Mouse (Mus musculus): ENCODE measurements around the gene Zfp239. TPM values are rescaled to one million over a fixed set of nuclear protein-coding genes. Genes with fewer than 3 reads are reported as not detected.

Gene Zfp239
- polyA plus RNA-seq, 1 experiment from 2014 or later, result 9.0 TPM

DNA sequence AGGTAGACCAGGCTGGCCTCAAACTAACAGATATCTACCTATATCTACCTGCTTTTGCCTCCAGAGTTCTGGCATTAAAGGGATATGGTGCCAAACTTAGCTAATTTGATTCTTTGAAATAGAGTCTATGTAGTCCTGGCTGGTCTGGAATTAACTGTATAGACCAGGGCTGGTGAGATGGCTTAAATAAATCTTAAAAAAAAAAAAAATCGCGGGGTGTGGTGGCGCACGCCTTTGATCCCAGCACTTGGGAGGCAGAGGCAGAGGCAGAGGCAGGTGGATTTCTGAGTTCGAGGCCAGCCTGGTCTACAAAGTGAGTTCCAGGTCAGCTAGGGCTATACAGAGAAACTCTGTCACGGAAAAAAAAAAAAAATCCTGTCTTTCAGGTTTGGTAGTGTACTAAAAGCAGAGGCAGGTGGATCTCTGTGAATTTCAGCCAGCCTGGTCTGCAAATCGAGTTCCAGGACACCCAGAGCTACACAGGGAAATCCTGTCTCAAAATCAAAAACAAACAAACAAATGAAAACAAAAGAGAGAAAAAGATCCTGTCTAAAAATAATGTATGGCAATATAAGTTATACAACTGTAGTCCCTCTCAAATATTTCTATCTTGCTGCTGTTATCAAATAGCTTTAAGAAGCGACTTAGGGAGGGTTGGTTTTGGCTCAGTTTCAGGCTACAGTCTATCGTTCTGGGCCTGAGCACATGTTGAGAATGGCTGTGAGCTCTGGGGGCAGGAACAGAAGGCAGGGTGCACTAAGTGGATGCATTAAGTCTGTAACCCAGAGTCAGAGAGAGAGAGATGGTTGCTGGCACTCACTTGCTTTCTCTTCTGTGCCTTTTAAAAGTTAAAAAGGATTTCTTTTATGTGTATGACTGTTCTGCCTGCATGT, 39.9 kb downstream of the Zfp239 start:
- TF ChIP-seq CTCF (IDR thresholded peaks at IDR 0.05; ENCODE audit: low read depth), result no peak
- H3K4me1 ChIP-seq (replicated peaks; ENCODE audit: insufficient read depth, low read length), result peaks cover 8% of the 10 kb centered on the region; the same call in 1 of the 2 replicates
- H3K4me2 ChIP-seq (ENCODE audit: low read length), result no peak overlapping the region
- WGBS, result 69% methylated on average over 9 of the region's 9 CpGs
- no peak overlapping the region for H3K27ac ChIP-seq
- no peaks in the 10 kb centered on the region for H3K27me3 ChIP-seq (ENCODE audit: insufficient read depth, low read length)
- no peak overlapping the region for H3K9ac ChIP-seq (ENCODE audit: low read depth, low read length)
- no peaks in the 10 kb centered on the region for H3K9me3 ChIP-seq (replicated peaks; ENCODE audit: low read length)
- no peak overlapping the region for H3K4me3 ChIP-seq (replicated peaks; ENCODE audit: low read depth, low read length)
- no peaks in the 10 kb centered on the region for H3K36me3 ChIP-seq (ENCODE audit: insufficient read depth, low read length)
- ATAC-seq (replicated peaks; ENCODE audit: low FRiP score, low read depth), result no peak
- DNase-seq (ENCODE audit: low spot score), result no peak

DNA sequence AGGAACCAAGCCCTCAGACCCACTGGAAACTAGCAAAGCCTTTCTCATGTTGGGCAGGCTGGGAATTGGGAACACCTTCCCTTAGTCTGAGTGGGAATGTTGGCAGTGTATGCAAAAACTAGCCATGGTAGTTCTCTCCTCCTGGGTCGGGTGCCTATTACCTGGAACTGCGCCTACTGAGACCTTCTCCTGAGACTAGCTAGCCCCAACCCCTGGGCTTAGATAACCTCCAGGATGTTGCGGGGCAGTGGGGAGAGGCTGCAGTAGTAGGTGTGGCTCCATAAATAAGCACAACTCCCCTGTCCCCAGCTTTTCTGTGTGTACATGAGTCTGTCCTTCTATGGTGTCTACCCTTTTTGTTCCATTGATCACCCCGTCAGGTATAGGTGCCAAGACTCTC, 40.7 kb downstream of the Zfp239 start:
- TF ChIP-seq CTCF (IDR thresholded peaks at IDR 0.05; ENCODE audit: low read depth), result no peak
- no peak for ATAC-seq (replicated peaks; ENCODE audit: low FRiP score, low read depth)
- Histone ChIP-seq H3K9ac (ENCODE audit: low read depth, low read length) (no peak overlapping the region), H3K4me2 (ENCODE audit: low read length) (no peak overlapping the region), H3K4me3 (replicated peaks; ENCODE audit: low read depth, low read length) (no peak overlapping the region), H3K27me3 (ENCODE audit: insufficient read depth, low read length) (no peaks in the 10 kb centered on the region), H3K4me1 (replicated peaks; ENCODE audit: insufficient read depth, low read length) (peaks cover 8% of the 10 kb centered on the region; the same call in 1 of the 2 replicates), H3K9me3 (replicated peaks; ENCODE audit: low read length) (no peaks in the 10 kb centered on the region), H3K36me3 (ENCODE audit: insufficient read depth, low read length) (no peaks in the 10 kb centered on the region), H3K27ac (no peak overlapping the region)
- 77% methylated on average over 4 of the region's 4 CpGs for WGBS
- no peak for DNase-seq (ENCODE audit: low spot score)

DNA sequence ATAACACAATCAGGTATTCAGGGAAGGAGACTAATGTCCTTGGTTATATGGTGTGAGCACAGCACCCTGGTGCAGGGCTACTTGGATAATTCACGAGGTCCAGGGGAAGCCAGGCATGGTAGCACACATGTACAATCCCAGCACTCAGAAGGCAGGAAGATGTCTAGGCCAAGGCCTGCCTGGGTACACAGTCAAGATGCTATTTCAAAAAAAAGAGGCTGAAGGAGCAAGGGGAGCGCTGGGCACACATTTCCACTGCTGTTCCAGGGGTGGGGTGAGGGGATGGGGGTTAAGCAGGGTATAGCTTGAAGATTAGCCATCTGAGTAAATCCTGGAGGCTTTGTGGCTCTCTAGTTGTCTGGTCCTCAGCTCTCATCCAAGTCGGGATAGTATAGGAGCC, 41.9 kb downstream of the Zfp239 start:
- H3K36me3 ChIP-seq (ENCODE audit: insufficient read depth, low read length), result no peaks in the 10 kb centered on the region
- no peak for ATAC-seq (replicated peaks; ENCODE audit: low FRiP score, low read depth)
- no peaks in the 10 kb centered on the region for H3K9me3 ChIP-seq (replicated peaks; ENCODE audit: low read length)
- H3K4me3 ChIP-seq (replicated peaks; ENCODE audit: low read depth, low read length), result no peak overlapping the region
- DNase-seq (ENCODE audit: low spot score), result no peak
- H3K27ac ChIP-seq, result no peak overlapping the region
- no peak for TF ChIP-seq CTCF (IDR thresholded peaks at IDR 0.05; ENCODE audit: low read depth)
- WGBS, result 80% methylated on average over 3 of the region's 3 CpGs
- no peaks in the 10 kb centered on the region for H3K27me3 ChIP-seq (ENCODE audit: insufficient read depth, low read length)
- peaks cover 8% of the 10 kb centered on the region; the same call in 1 of the 2 replicates for H3K4me1 ChIP-seq (replicated peaks; ENCODE audit: insufficient read depth, low read length)
- no peak overlapping the region for H3K9ac ChIP-seq (ENCODE audit: low read depth, low read length)
- no peak overlapping the region for H3K4me2 ChIP-seq (ENCODE audit: low read length)

DNA sequence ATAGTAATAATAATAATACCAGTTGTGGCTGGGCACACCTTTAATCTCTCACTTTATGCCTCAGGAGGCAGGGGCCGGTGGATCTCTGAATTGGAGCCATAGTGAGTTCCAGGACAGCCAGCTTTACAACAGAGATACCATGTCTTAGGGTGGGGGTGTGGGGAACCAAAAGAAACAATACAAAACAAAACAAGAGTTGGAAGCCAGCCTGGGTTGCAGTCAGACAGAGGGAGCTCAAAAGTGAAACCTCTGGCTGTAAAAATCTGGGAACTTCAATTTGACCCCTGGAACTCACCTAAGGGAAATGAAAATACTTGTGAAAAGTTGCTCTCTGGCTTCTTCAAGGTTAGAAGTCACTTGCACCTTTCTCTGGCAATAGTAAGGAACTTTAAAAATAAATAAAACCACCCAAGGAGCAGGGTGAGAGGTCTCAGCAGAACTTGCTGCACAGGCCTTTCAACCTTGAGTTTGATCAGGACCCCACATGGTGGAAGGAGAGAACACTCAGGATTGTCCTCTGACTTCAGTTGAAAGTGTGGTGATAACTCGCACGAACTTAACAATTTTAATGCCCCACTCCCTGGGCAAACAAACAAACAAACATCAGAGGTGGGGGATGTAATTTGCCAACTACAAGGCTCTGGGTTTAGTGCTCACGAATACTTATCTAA, 43.5 kb downstream of the Zfp239 start:
- H3K9ac ChIP-seq (ENCODE audit: low read depth, low read length), result peak overlapping the region; percentile 58; the same call in 1 of the 2 replicates
- no peaks in the 10 kb centered on the region for H3K36me3 ChIP-seq (ENCODE audit: insufficient read depth, low read length)
- no peak for DNase-seq (ENCODE audit: low spot score)
- no peaks in the 10 kb centered on the region for H3K27me3 ChIP-seq (ENCODE audit: insufficient read depth, low read length)
- H3K27ac ChIP-seq, result peak overlapping the region; percentile 90
- TF ChIP-seq CTCF (IDR thresholded peaks at IDR 0.05; ENCODE audit: low read depth), result no peak
- H3K4me1 ChIP-seq (replicated peaks; ENCODE audit: insufficient read depth, low read length), result peaks cover 13% of the 10 kb centered on the region; the same call in 1 of the 2 replicates
- peak overlapping the region; percentile 88 for H3K4me3 ChIP-seq (replicated peaks; ENCODE audit: low read depth, low read length)
- ATAC-seq (replicated peaks; ENCODE audit: low FRiP score, low read depth), result no peak
- no peaks in the 10 kb centered on the region for H3K9me3 ChIP-seq (replicated peaks; ENCODE audit: low read length)
- 14% methylated on average over 4 of the region's 4 CpGs for WGBS
- H3K4me2 ChIP-seq (ENCODE audit: low read length), result peak overlapping the region; percentile 69

DNA sequence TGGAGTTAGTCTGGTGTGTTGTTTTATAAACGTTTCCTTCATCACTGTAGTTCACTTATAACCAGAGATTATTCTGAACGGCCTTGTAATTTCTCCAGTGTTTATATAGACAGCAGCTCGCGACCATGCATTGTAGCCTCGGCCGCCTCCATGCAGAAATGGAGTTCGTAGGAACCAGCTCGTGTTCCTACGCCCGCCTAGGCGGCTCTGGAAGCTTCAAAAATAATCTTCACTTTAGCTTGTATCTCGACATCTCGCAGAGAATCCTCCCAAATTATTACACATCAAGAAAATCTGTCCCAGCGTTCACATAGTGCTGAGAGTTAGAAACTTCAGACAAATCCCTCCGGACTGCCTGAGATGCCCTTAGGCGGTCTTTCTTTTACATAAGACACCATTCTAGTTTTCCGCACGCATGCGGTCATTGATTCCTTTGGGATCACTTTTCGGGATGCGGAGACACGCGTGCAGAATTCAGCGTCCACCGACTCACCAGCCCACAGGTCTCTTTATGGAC, 44.2 kb downstream of the Zfp239 start:
- Histone ChIP-seq H3K27ac (peak overlapping the region; percentile 90), H3K9me3 (replicated peaks; ENCODE audit: low read length) (no peaks in the 10 kb centered on the region), H3K4me2 (ENCODE audit: low read length) (peak overlapping the region; percentile 69), H3K4me1 (replicated peaks; ENCODE audit: insufficient read depth, low read length) (peaks cover 10% of the 10 kb centered on the region; the same call in 1 of the 2 replicates), H3K9ac (ENCODE audit: low read depth, low read length) (peak overlapping the region; percentile 58), H3K27me3 (ENCODE audit: insufficient read depth, low read length) (no peaks in the 10 kb centered on the region), H3K4me3 (replicated peaks; ENCODE audit: low read depth, low read length) (peak overlapping the region; percentile 88), H3K36me3 (ENCODE audit: insufficient read depth, low read length) (no peaks in the 10 kb centered on the region)
- under 1% methylated on average over 25 of the region's 25 CpGs for WGBS
- DNase-seq (ENCODE audit: low spot score), result peak; percentile 58
- TF ChIP-seq CTCF (IDR thresholded peaks at IDR 0.05; ENCODE audit: low read depth), result no peak
- ATAC-seq (replicated peaks; ENCODE audit: low FRiP score, low read depth), result no peak

DNA sequence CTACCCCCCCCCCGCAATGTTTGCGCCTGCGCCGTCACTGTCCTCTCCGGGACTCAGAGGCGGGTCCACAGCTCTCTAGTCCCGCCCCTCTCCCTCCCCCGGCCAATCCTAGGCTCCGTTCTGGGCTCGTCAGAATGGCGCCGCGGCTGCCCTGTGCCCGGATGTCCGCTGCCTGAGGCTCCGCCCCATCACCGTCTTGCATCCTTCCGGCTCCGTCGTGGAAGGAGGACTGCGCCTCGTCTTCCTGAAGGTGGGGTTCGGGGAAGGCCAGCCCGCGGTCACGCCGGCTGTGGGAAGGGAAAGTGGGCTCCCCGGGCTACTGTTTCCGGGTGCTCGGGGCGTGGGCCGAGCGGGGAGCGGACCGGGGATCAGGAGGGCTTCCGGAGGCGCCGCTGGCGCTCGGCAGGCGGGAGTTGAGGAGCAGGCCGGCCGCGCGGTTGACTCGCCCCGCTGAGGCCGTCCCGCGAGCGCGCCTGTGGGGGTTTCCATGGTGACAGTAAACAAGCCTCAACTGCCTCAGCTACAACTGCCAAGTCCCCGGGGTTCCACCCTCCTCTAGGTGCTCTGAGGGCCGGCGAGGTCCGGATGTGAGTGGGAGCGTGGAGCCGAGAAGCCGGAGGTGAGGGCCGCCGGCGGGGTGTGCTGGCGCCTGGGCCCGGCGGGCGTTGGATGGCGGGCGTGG, 44.8 kb downstream of the Zfp239 start:
- WGBS, result 1% methylated on average over 68 of the region's 68 CpGs
- peak overlapping the region; percentile 88 for H3K4me3 ChIP-seq (replicated peaks; ENCODE audit: low read depth, low read length)

More for the DNA sequence above, 44.8 kb downstream of the Zfp239 start:
- Histone ChIP-seq H3K27me3 (ENCODE audit: insufficient read depth, low read length) (no peaks in the 10 kb centered on the region), H3K9me3 (replicated peaks; ENCODE audit: low read length) (no peaks in the 10 kb centered on the region), H3K4me1 (replicated peaks; ENCODE audit: insufficient read depth, low read length) (peaks cover 10% of the 10 kb centered on the region; the same call in 1 of the 2 replicates), H3K27ac (peak overlapping the region; percentile 99), H3K9ac (ENCODE audit: low read depth, low read length) (peak overlapping the region; percentile 99), H3K4me2 (ENCODE audit: low read length) (peak overlapping the region; percentile 92), H3K36me3 (ENCODE audit: insufficient read depth, low read length) (no peaks in the 10 kb centered on the region)
- DNase-seq (ENCODE audit: low spot score) (peak; percentile 99), ATAC-seq (replicated peaks; ENCODE audit: low FRiP score, low read depth) (peak; percentile 94)
- no peak for TF ChIP-seq CTCF (IDR thresholded peaks at IDR 0.05; ENCODE audit: low read depth)
